Mouse (Mus musculus) brain, embryonic 14.5 days (tissue): ENCODE measurements at regions not wholly inside any gene's neighbourhood (a gene's known extent, or its start where the extent isn't known, plus 50 kb on each side); places are given as distances from the start of the nearest gene placed in this dataset.

Experiments
- CTCF ChIP-seq: fragments of 200-500 bp; IDR thresholded peaks from 2 replicates; pipeline ENCODE4 v1.5.1; 2012; ENCODE audit warnings: inconsistent platforms, mild to moderate bottlenecking, moderate library complexity, borderline replicate concordance; ENCODE audit not compliant: insufficient read depth, insufficient read length; ENCODE audit errors: extremely low read depth
- POLR2A ChIP-seq: fragments of 200-500 bp; IDR thresholded peaks from 2 replicates; pipeline ENCODE4 v1.6.1; 2012; ENCODE audit warnings: mild to moderate bottlenecking, inconsistent platforms, borderline replicate concordance; ENCODE audit not compliant: poor library complexity, insufficient read depth, insufficient read length, severe bottlenecking; ENCODE audit errors: extremely low read depth

DNA sequence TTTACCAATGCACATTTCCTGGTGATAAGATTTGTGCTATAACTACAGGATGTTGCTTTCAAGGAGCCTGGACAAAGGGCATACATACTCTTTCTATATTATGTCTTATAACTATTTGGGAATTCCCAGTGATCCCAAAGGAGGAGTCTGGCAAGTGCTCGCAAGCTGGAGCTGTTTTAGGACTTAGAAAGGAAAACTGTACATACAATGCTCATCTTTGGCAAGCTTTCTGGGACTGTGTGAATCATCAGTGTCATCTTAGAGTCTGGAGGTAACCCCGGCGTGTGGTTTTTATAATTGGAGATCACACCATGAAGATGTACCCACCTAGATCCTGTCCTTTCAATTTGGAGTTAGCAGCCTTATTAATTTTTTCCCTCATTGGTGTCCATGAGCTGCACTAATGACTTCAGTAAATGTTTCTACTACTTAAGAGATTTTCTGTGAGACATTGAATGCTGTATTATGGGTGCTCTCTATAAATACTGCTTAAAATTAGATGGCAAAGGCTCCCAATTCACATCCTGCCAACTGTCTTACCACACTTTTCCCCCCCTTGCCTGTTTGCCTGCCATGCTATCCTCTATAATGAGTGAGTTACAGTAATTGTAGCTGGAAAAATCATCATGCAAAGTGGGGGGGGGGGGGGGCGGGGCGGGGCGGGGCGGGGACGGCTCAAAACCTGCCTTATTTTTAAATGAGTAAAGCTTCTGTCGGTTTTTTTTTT, 2011.9 kb downstream of the A830018L16Rik start:
- TF ChIP-seq CTCF (no peak), POLR2A (no peak)
